Mouse (Mus musculus): ENCODE data around the gene Slc18a3.

The Slc18a3 gene

GRCm38 (mm10) chr14:32463211-32464040 is 1.2 kb downstream of the Slc18a3 start:
- no peak for DNase-seq (ENCODE audit: low spot score in 2 of 2)

GRCm38 (mm10) chr14:32452552-32452951 is 12.1 kb downstream of the Slc18a3 start:
- no peak for DNase-seq (ENCODE audit: low spot score in 2 of 2)

GRCm38 (mm10) chr14:32446989-32447388 is 17.7 kb downstream of the Slc18a3 start:
- DNase-seq (ENCODE audit: low spot score in 2 of 2) = no peak

GRCm38 (mm10) chr14:32443446-32443845 is 21.2 kb downstream of the Slc18a3 start:
- no peak for DNase-seq (ENCODE audit: low spot score in 2 of 2)

GRCm38 (mm10) chr14:32439744-32440143 is 24.9 kb downstream of the Slc18a3 start:
- no peak for DNase-seq (ENCODE audit: low spot score in 2 of 2)

GRCm38 (mm10) chr14:32439316-32439715 is 25.3 kb downstream of the Slc18a3 start:
- DNase-seq (ENCODE audit: low spot score in 2 of 2) = no peak

- DNase-seq (ENCODE audit: low spot score in 2 of 2) = no peak
Observed at GRCm38 (mm10) chr14:32437352-32437793, 27.3 kb downstream of the Slc18a3 start.

- no peak for DNase-seq (ENCODE audit: low spot score in 2 of 2)
Observed at GRCm38 (mm10) chr14:32429030-32429602, 35.5 kb downstream of the Slc18a3 start.

GRCm38 (mm10) chr14:32423946-32424345 is 40.7 kb downstream of the Slc18a3 start:
- DNase-seq (ENCODE audit: low spot score in 2 of 2) = no peak

- DNase-seq (ENCODE audit: low spot score in 2 of 2) = no peak
Observed at GRCm38 (mm10) chr14:32418747-32419146, 45.9 kb downstream of the Slc18a3 start.
